9 mouse cellular contexts compared by ENCODE assay signal in the genomic region with DNA sequence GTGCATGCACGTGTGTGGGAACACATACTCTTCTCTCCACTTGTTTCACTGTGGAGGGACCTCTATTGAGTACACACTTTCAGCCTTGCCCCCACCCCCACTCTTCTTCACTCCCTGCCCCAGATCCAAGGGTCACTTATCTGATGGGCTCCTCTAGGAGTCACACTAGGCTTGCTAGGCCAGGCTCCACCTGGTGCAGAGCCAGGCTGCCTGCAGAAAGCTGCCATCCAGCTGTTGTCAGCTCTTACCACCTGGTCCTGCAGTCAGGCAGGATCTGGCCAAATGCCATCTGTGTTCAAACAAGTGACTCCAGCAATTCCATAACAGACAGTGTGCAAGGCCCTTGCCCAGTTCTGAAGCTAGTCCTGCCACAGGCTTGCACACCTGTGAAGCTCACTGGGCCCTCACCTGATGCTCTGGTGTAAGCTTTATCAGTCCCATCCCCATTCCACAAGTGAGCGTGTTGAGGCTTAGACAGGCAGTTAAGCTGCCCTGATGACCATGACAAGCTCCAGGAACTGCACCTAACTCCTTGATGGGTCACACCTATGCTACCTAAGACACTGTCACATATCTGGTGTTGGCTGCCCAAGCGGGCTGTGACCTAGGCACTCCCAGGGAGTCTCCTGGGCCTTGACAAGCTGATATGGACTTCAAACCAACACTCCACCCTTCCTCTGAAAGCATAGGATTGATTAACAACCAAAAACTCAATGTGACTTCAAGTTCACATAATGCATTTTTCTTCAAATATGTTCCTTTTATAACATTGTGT. TPM values are rescaled to one million over a fixed set of nuclear protein-coding genes. Genes with fewer than 3 reads are reported as not detected.
DNase-seq lines count a peak whose midpoint lies in the region; ATAC-seq and TF ChIP-seq lines count a peak whose summit lies in the region.
"Had no signal": no experiment of that assay in that cellular context is flagged by ENCODE, and none has a peak within 500 bp of the region (broad histone marks: within the 10 kb centered on the region; RNA-seq: fewer than 3 reads in every experiment).

No protein-coding gene starts in this region.

- WGBS in embryonic facial prominence, embryonic 14.5 days: 70% methylated on average over 3 of the region's 3 CpGs
- 86% methylated on average over 3 of the region's 3 CpGs for WGBS in embryonic facial prominence, embryonic 10.5 days
- WGBS in kidney, adult 2 months: 39% methylated on average over 3 of the region's 3 CpGs

- ATAC-seq in embryonic facial prominence, embryonic 14.5 days (ENCODE audit: low read depth): no peak
- ATAC-seq in megakaryocyte, adult 5-6 weeks (ENCODE audit: poor library complexity, severe bottlenecking): no peak

- DNase-seq in embryonic facial prominence, embryonic 14.5 days (ENCODE audit: low spot score): peak; percentile 73
- DNase-seq in embryonic facial prominence, embryonic 10.5 days (ENCODE audit: low spot score): no peak
- peak; percentile 59 for DNase-seq in MEL (ENCODE audit: low read depth, low spot score)
- peak; percentile 92 for DNase-seq in kidney, adult 2 months
- peak; percentile 59 for DNase-seq in lung, postnatal 36 days
- no peak for DNase-seq in ovary, adult 18-20 months (ENCODE audit: low spot score)
- DNase-seq in right cerebral cortex, adult 18-20 months: no peak
- DNase-seq: left cerebral cortex, postnatal 4 days had no signal

- H3K4me2 ChIP-seq in embryonic facial prominence, embryonic 14.5 days (ENCODE audit: low read depth, low read length): no peak overlapping the region

- H3K4me1 ChIP-seq in embryonic facial prominence, embryonic 14.5 days (ENCODE audit: control insufficient read depth, insufficient read depth, low read length): peaks cover 19% of the 10 kb centered on the region; the same call in 1 of the 2 replicates
- peaks cover 50% of the 10 kb centered on the region for H3K4me1 ChIP-seq in embryonic facial prominence, embryonic 10.5 days
- H3K4me1 ChIP-seq in MEL (ENCODE audit: control insufficient read depth in 1 of 2, insufficient read depth in 2 of 2, low read length in 2 of 2): peaks cover 35 to 36% of the 10 kb centered on the region in 2 experiments
- peaks cover 67% of the 10 kb centered on the region for H3K4me1 ChIP-seq in kidney, adult 2 months (ENCODE audit: control insufficient read depth, insufficient read depth, low read length)

- TF ChIP-seq RAD21 in MEL (IDR thresholded peaks at IDR 0.05; ENCODE audit: low read depth, low read length): no peak

- H3K27me3 ChIP-seq in embryonic facial prominence, embryonic 14.5 days (replicated peaks; ENCODE audit: control insufficient read depth, insufficient read depth, low read length): no peaks in the 10 kb centered on the region
- H3K27me3 ChIP-seq in embryonic facial prominence, embryonic 10.5 days (replicated peaks; ENCODE audit: low read depth, poor library complexity, severe bottlenecking): peaks cover 12% of the 10 kb centered on the region
- no peaks in the 10 kb centered on the region for H3K27me3 ChIP-seq in MEL (ENCODE audit: control insufficient read depth in 1 of 2, insufficient read depth in 2 of 2, low read length in 2 of 2)
- H3K27me3 ChIP-seq in kidney, adult 2 months (replicated peaks; ENCODE audit: control insufficient read depth, insufficient read depth, low read length): no peaks in the 10 kb centered on the region

- H3K9ac ChIP-seq in embryonic facial prominence, embryonic 14.5 days (ENCODE audit: low read depth, low read length): no peak overlapping the region
- no peak overlapping the region for H3K9ac ChIP-seq in MEL (ENCODE audit: control insufficient read depth, low read depth, low read length, poor library complexity, severe bottlenecking)

- no peaks in the 10 kb centered on the region for H3K36me3 ChIP-seq in embryonic facial prominence, embryonic 14.5 days (ENCODE audit: control insufficient read depth, insufficient read depth, low read length)
- H3K36me3 ChIP-seq in embryonic facial prominence, embryonic 10.5 days (replicated peaks): no peaks in the 10 kb centered on the region
- peaks cover 0 to 21% of the 10 kb centered on the region in 2 experiments; a peak in 3 of 4 replicates for H3K36me3 ChIP-seq in MEL (ENCODE audit: control insufficient read depth in 1 of 2, insufficient read depth in 2 of 2, low read length in 2 of 2)
- no peaks in the 10 kb centered on the region for H3K36me3 ChIP-seq in kidney, adult 2 months (ENCODE audit: control insufficient read depth, insufficient read depth, low read length)

- no peaks in the 10 kb centered on the region for H3K9me3 ChIP-seq in embryonic facial prominence, embryonic 14.5 days (ENCODE audit: control insufficient read depth, low read length)
- H3K9me3 ChIP-seq in embryonic facial prominence, embryonic 10.5 days: no peaks in the 10 kb centered on the region
- no peaks in the 10 kb centered on the region for H3K9me3 ChIP-seq in MEL (replicated peaks; ENCODE audit: insufficient read depth, low read length)

- peak in 1 of 2 experiments; percentile 42; a peak in 3 of 4 replicates for TF ChIP-seq EP300 in MEL (IDR thresholded peaks at IDR 0.05; ENCODE audit: low read depth in 1 of 2, low read length in 2 of 2)

- no peak for TF ChIP-seq POLR2A in MEL (IDR thresholded peaks at IDR 0.05; ENCODE audit: control insufficient read depth in 1 of 2, insufficient read depth in 1 of 2, low read depth in 1 of 2, low read length in 2 of 2, poor library complexity in 1 of 2)
- no peak for TF ChIP-seq POLR2A in kidney, adult 2 months (IDR thresholded peaks at IDR 0.05; ENCODE audit: low read depth, low read length)

- H3K27ac ChIP-seq in embryonic facial prominence, embryonic 14.5 days (replicated peaks; ENCODE audit: low read depth, low read length): no peak overlapping the region
- no peak overlapping the region for H3K27ac ChIP-seq in embryonic facial prominence, embryonic 10.5 days (replicated peaks)
- no peak overlapping the region; the same call in 1 of the 2 replicates for H3K27ac ChIP-seq in MEL (ENCODE audit: control insufficient read depth, low read depth, low read length)
- peak overlapping the region; percentile 100 for H3K27ac ChIP-seq in kidney, adult 2 months (ENCODE audit: insufficient read depth, low read depth, low read length)

- H3K79me2 ChIP-seq in MEL (ENCODE audit: control insufficient read depth, insufficient read depth, low read length, poor library complexity): no peaks in the 10 kb centered on the region; the same call in 1 of the 2 replicates

- no peak for TF ChIP-seq CTCF in MEL (IDR thresholded peaks at IDR 0.05 in 2 of 3, conservative IDR thresholded peaks at IDR 0.05 in 1 of 3; ENCODE audit: control insufficient read depth in 1 of 3, insufficient read depth in 1 of 3, low read depth in 2 of 3, low read length in 3 of 3, poor library complexity in 1 of 3, severe bottlenecking in 1 of 3)
- peak; percentile 21; the same call in 1 of the 2 replicates for TF ChIP-seq CTCF in kidney, adult 2 months (conservative IDR thresholded peaks at IDR 0.05; ENCODE audit: insufficient read depth, insufficient read length, low read depth, low read length)

- no peak overlapping the region for H3K4me3 ChIP-seq in embryonic facial prominence, embryonic 14.5 days (ENCODE audit: low read depth, low read length)
- H3K4me3 ChIP-seq in embryonic facial prominence, embryonic 10.5 days: no peak overlapping the region
- no peak overlapping the region for H3K4me3 ChIP-seq in MEL (ENCODE audit: control insufficient read depth in 1 of 2, insufficient read depth in 1 of 2, low read depth in 2 of 2, low read length in 2 of 2)
- H3K4me3 ChIP-seq in kidney, adult 2 months (ENCODE audit: insufficient read depth, low read depth, low read length): peak overlapping the region; percentile 67

TF ChIP-seq in MEL, 35 proteins besides CTCF, POLR2A, EP300 and RAD21 (continues in another document):
- TF ChIP-seq SMC3 (IDR thresholded peaks at IDR 0.05; ENCODE audit: low read depth, low read length): no peak
- TF ChIP-seq MYB (IDR thresholded peaks at IDR 0.05; ENCODE audit: low read depth, low read length): no peak
- TF ChIP-seq USF1 (IDR thresholded peaks at IDR 0.05; ENCODE audit: low read depth, low read length): no peak
- no peak for TF ChIP-seq KAT2A (conservative IDR thresholded peaks at IDR 0.05; ENCODE audit: low read depth, low read length)
- no peak for TF ChIP-seq NELFE (IDR thresholded peaks at IDR 0.05; ENCODE audit: low read depth, low read length)
- no peak for TF ChIP-seq UBTF (IDR thresholded peaks at IDR 0.05; ENCODE audit: borderline replicate concordance, insufficient read depth, low read depth, low read length)
- TF ChIP-seq ETS1 (IDR thresholded peaks at IDR 0.05; ENCODE audit: low read depth, low read length): peak; percentile 75; the same call in 1 of the 2 replicates
- no peak for TF ChIP-seq ZC3H11A (IDR thresholded peaks at IDR 0.05; ENCODE audit: low read depth, low read length)
- no peak for TF ChIP-seq GABPA (IDR thresholded peaks at IDR 0.05; ENCODE audit: low read depth, low read length)
- TF ChIP-seq MYC (IDR thresholded peaks at IDR 0.05; ENCODE audit: low read depth, low read length): no peak
- TF ChIP-seq ZKSCAN1 (IDR thresholded peaks at IDR 0.05; ENCODE audit: low read depth, low read length): no peak
- TF ChIP-seq CHD1 (IDR thresholded peaks at IDR 0.05; ENCODE audit: low read depth, low read length): 0 out of 2 replicates have a peak, but pooled peaks have one; percentile 39
- no peak for TF ChIP-seq BHLHE40 (IDR thresholded peaks at IDR 0.05; ENCODE audit: borderline replicate concordance, low read depth, low read length)
- TF ChIP-seq MAZ (IDR thresholded peaks at IDR 0.05; ENCODE audit: low read depth, low read length): no peak
- TF ChIP-seq TBP (IDR thresholded peaks at IDR 0.05; ENCODE audit: low read depth, low read length): no peak
- no peak for TF ChIP-seq MAX (IDR thresholded peaks at IDR 0.05; ENCODE audit: low read length)
- TF ChIP-seq HCFC1 (IDR thresholded peaks at IDR 0.05; ENCODE audit: low read depth, low read length): no peak
- TF ChIP-seq E2F4 (IDR thresholded peaks at IDR 0.05; ENCODE audit: borderline replicate concordance, low read depth, low read length): no peak
- TF ChIP-seq RCOR1 (IDR thresholded peaks at IDR 0.05; ENCODE audit: low read depth, low read length): 0 out of 2 replicates have a peak, but pooled peaks have one; percentile 9
- TF ChIP-seq ZNF384 (IDR thresholded peaks at IDR 0.05; ENCODE audit: low read depth, low read length): no peak

RNA-seq across cellular contexts. Expression of a gene that starts 7.9 kb away (rescaled TPM):
- 46.0 and 46.9 TPM in 2 replicates for polyA plus RNA-seq in embryonic facial prominence, embryonic 14.5 days (2014; fragmentation: Nextera tagmentation; extraction: Ambion mirVana)
- 5.2 and 7.3 TPM in 2 replicates for polyA plus RNA-seq in embryonic facial prominence, embryonic 10.5 days (2016; fragmentation: Nextera tagmentation; extraction: Ambion mirVana)
- 24.4 and 37.6 TPM in 2 replicates for total RNA-seq in MEL (2012; rRNA removed)
- 10 to 100 TPM in 1 of 2 experiments, not detected in 1; 59.7 TPM for polyA plus RNA-seq in MEL (2012; ENCODE audit: insufficient read depth in 1 of 2, insufficient read length in 2 of 2, low read depth in 1 of 2, low replicate concordance in 2 of 2, missing spikeins in 1 of 2)
- 200 and 223 TPM in 2 replicates for polyA plus RNA-seq in kidney, adult 2 months (2012; rRNA removed)
- total RNA-seq in megakaryocyte, adult 5-6 weeks (2015): 28.0 and 30.1 TPM in 2 replicates
- 43.1 and 45.3 TPM in 2 replicates for total RNA-seq in megakaryocyte, adult 5-6 weeks (2017)

Comparison
In these comparisons a context has a peak if more than half of its experiments do, and no peak if none do; other contexts are left out.
1. DNase-seq: peak in embryonic facial prominence, embryonic 14.5 days (single experiment), MEL (single experiment), kidney, adult 2 months (single experiment) and lung, postnatal 36 days (single experiment); none in embryonic facial prominence, embryonic 10.5 days (single experiment), ovary, adult 18-20 months (single experiment) and right cerebral cortex, adult 18-20 months (single experiment).